Mouse (Mus musculus): ENCODE data around the gene Nsmce4a. TPM values are rescaled to one million over a fixed set of nuclear protein-coding genes. Genes with fewer than 3 reads are reported as not detected.

The Nsmce4a gene
- polyA plus RNA-seq, 1 experiment: 74.9 TPM

- H3K4me1 ChIP-seq (ENCODE audit: control insufficient read depth, insufficient read depth, low read length): no peaks in the 10 kb centered on the region; the same call in 1 of the 2 replicates
- DNase-seq: no peak
- no peak overlapping the region for H3K4me3 ChIP-seq (replicated peaks; ENCODE audit: insufficient read depth, low read depth, low read length)
- WGBS: 84% methylated on average over 8 of the region's 8 CpGs
- H3K27ac ChIP-seq (ENCODE audit: insufficient read depth, low read length): no peak overlapping the region
- no peaks in the 10 kb centered on the region for H3K27me3 ChIP-seq (ENCODE audit: control insufficient read depth, insufficient read depth, low read length)
- no peak for TF ChIP-seq CTCF (IDR thresholded peaks at IDR 0.05; ENCODE audit: borderline replicate concordance, insufficient read depth, low read depth, low read length)
- no peak for TF ChIP-seq POLR2A (IDR thresholded peaks at IDR 0.05; ENCODE audit: borderline replicate concordance, insufficient read depth, low read length)
Observed at GRCm38 (mm10) chr7:130590845-130591437, 18.0 kb upstream of the Nsmce4a start.

- no peak for DNase-seq
- no peak overlapping the region for H3K27ac ChIP-seq (ENCODE audit: insufficient read depth, low read length)
- H3K4me1 ChIP-seq (ENCODE audit: control insufficient read depth, insufficient read depth, low read length): no peaks in the 10 kb centered on the region; the same call in 1 of the 2 replicates
- TF ChIP-seq CTCF (IDR thresholded peaks at IDR 0.05; ENCODE audit: borderline replicate concordance, insufficient read depth, low read depth, low read length): no peak
- TF ChIP-seq POLR2A (IDR thresholded peaks at IDR 0.05; ENCODE audit: borderline replicate concordance, insufficient read depth, low read length): no peak
- no peak overlapping the region for H3K4me3 ChIP-seq (replicated peaks; ENCODE audit: insufficient read depth, low read depth, low read length)
- no peaks in the 10 kb centered on the region for H3K27me3 ChIP-seq (ENCODE audit: control insufficient read depth, insufficient read depth, low read length)
- 76% methylated on average over 13 of the region's 13 CpGs for WGBS
Observed at GRCm38 (mm10) chr7:130590081-130590828, 17.3 kb upstream of the Nsmce4a start.

- Histone ChIP-seq H3K27ac (ENCODE audit: insufficient read depth, low read length) (no peak overlapping the region), H3K27me3 (ENCODE audit: control insufficient read depth, insufficient read depth, low read length) (no peaks in the 10 kb centered on the region), H3K4me3 (replicated peaks; ENCODE audit: insufficient read depth, low read depth, low read length) (no peak overlapping the region), H3K4me1 (ENCODE audit: control insufficient read depth, insufficient read depth, low read length) (no peaks in the 10 kb centered on the region)
- 91% methylated on average over 2 of the region's 2 CpGs for WGBS
- DNase-seq: no peak
- TF ChIP-seq POLR2A (IDR thresholded peaks at IDR 0.05; ENCODE audit: borderline replicate concordance, insufficient read depth, low read length): no peak
- no peak for TF ChIP-seq CTCF (IDR thresholded peaks at IDR 0.05; ENCODE audit: borderline replicate concordance, insufficient read depth, low read depth, low read length)
Observed at GRCm38 (mm10) chr7:130586521-130587072, 13.7 kb upstream of the Nsmce4a start.

DNA sequence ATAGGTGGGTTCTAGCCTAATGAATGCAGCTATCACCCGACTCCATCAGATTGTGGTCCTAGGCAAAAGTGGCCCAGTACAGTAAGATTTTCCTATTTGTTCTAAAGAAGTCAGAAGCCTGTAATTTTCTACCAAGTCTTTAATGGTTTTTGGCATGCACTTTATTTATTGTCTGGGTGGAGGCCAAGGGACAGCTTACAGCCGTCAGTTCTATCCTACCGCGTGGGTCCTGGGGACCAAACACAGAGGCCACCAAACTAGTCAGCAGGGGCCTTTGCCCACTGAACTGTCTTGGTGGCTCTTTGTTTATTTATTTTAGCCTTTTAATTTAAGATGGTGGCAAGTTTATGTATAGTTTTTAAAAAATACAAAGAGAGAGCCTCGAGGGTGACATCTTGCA, 5.7 kb upstream of the Nsmce4a start:
- no peak for DNase-seq
- WGBS: 62% methylated on average over 5 of the region's 5 CpGs
- no peaks in the 10 kb centered on the region for H3K27me3 ChIP-seq (ENCODE audit: control insufficient read depth, insufficient read depth, low read length)
- no peak overlapping the region for H3K4me3 ChIP-seq (replicated peaks; ENCODE audit: insufficient read depth, low read depth, low read length)
- TF ChIP-seq CTCF (IDR thresholded peaks at IDR 0.05; ENCODE audit: borderline replicate concordance, insufficient read depth, low read depth, low read length): no peak
- no peak for TF ChIP-seq POLR2A (IDR thresholded peaks at IDR 0.05; ENCODE audit: borderline replicate concordance, insufficient read depth, low read length)
- H3K27ac ChIP-seq (ENCODE audit: insufficient read depth, low read length): no peak overlapping the region
- no peaks in the 10 kb centered on the region for H3K4me1 ChIP-seq (ENCODE audit: control insufficient read depth, insufficient read depth, low read length)

- Histone ChIP-seq H3K27me3 (ENCODE audit: control insufficient read depth, insufficient read depth, low read length) (no peaks in the 10 kb centered on the region), H3K4me3 (replicated peaks; ENCODE audit: insufficient read depth, low read depth, low read length) (no peak overlapping the region), H3K27ac (ENCODE audit: insufficient read depth, low read length) (no peak overlapping the region), H3K4me1 (ENCODE audit: control insufficient read depth, insufficient read depth, low read length) (no peaks in the 10 kb centered on the region)
- WGBS: 95% methylated on average over 2 of the region's 2 CpGs
- TF ChIP-seq POLR2A (IDR thresholded peaks at IDR 0.05; ENCODE audit: borderline replicate concordance, insufficient read depth, low read length): no peak
- TF ChIP-seq CTCF (IDR thresholded peaks at IDR 0.05; ENCODE audit: borderline replicate concordance, insufficient read depth, low read depth, low read length): no peak
- no peak for DNase-seq
Observed at GRCm38 (mm10) chr7:130578066-130578465, 5.1 kb upstream of the Nsmce4a start.

DNA sequence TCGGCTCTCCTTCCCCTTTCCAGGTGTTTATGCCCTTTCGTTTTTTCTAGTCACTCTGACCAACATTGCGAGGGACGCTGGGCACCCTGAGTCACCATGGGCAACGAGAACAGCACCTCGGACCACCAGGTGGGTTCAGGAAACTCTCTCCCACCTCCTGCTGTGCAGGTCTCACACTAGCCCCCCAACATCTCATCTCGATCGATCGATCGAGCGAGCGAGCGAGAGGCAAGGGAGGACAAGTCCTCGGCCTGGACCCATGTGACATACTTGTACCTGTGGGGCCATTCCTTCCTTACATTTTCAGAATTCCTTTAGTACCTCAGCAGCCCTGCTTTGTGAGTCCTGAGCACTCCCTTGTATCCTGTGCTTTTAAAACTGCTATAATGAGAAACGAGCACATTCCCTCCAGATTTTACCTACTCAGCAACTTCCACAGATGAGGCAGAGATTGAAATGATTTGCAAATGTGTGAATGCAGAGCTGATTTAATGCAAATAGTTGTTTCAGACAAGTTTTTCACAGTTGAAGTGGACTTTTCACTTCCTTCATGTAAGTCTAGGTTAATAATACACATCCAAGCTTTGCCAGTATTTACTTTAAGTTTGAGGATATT, 4.6 kb upstream of the Nsmce4a start, which contains the start of gene Tacc2:
Tacc2 (plus strand) TSS at position 51 of the 616 bp plus-strand sequence.
- Histone ChIP-seq H3K27me3 (ENCODE audit: control insufficient read depth, insufficient read depth, low read length) (no peaks in the 10 kb centered on the region), H3K4me3 (replicated peaks; ENCODE audit: insufficient read depth, low read depth, low read length) (no peak within 1 kb of the TSS), H3K27ac (ENCODE audit: insufficient read depth, low read length) (no peak within 1 kb of the TSS), H3K4me1 (ENCODE audit: control insufficient read depth, insufficient read depth, low read length) (no peaks in the 10 kb centered on the region)
- no peak for DNase-seq
- 65% methylated on average over 15 of the region's 15 CpGs for WGBS
- TF ChIP-seq CTCF (IDR thresholded peaks at IDR 0.05; ENCODE audit: borderline replicate concordance, insufficient read depth, low read depth, low read length) (no peak), POLR2A (IDR thresholded peaks at IDR 0.05; ENCODE audit: borderline replicate concordance, insufficient read depth, low read length) (no peak)

- WGBS: 46% methylated on average over 10 of the region's 10 CpGs
Observed at GRCm38 (mm10) chr7:130576981-130577380, 4.1 kb upstream of the Nsmce4a start.

More at GRCm38 (mm10) chr7:130576981-130577380, 4.1 kb upstream of the Nsmce4a start:
- TF ChIP-seq CTCF (IDR thresholded peaks at IDR 0.05; ENCODE audit: borderline replicate concordance, insufficient read depth, low read depth, low read length): no peak
- no peak for TF ChIP-seq POLR2A (IDR thresholded peaks at IDR 0.05; ENCODE audit: borderline replicate concordance, insufficient read depth, low read length)
- H3K27me3 ChIP-seq (ENCODE audit: control insufficient read depth, insufficient read depth, low read length): no peaks in the 10 kb centered on the region
- H3K27ac ChIP-seq (ENCODE audit: insufficient read depth, low read length): no peak overlapping the region
- no peak overlapping the region for H3K4me3 ChIP-seq (replicated peaks; ENCODE audit: insufficient read depth, low read depth, low read length)
- no peaks in the 10 kb centered on the region for H3K4me1 ChIP-seq (ENCODE audit: control insufficient read depth, insufficient read depth, low read length)
- no peak for DNase-seq

Data from cerebellum, adult 2 months (tissue).